Mouse (Mus musculus): ENCODE measurements around the gene Csf2ra. TPM values are rescaled to one million over a fixed set of nuclear protein-coding genes. Genes with fewer than 3 reads are reported as not detected.
"Not testable (repeated sequence)": the region's sequence is repeated elsewhere in the genome, so short reads cannot be mapped to it uniquely, and the experiment has no call there.

Csf2ra gene
- polyA plus RNA-seq, 1 experiment from 2014 or later = 31.8 TPM

- Histone ChIP-seq H3K27me3 (ENCODE audit: control insufficient read depth, insufficient read depth, low read length) (no peaks in the 10 kb centered on the region), H3K4me1 (ENCODE audit: control insufficient read depth, insufficient read depth, low read length) (no peaks in the 10 kb centered on the region), H3K4me3 (ENCODE audit: low read length) (no peak overlapping the region), H3K9ac (ENCODE audit: low read length) (no peak overlapping the region), H3K27ac (ENCODE audit: low read length) (no peak overlapping the region), H3K9me3 (replicated peaks; ENCODE audit: control insufficient read depth, low read length) (no peaks in the 10 kb centered on the region), H3K4me2 (ENCODE audit: low read depth, low read length) (no peak overlapping the region), H3K36me3 (ENCODE audit: control insufficient read depth, insufficient read depth) (no peaks in the 10 kb centered on the region)
- ATAC-seq (replicated peaks; ENCODE audit: extremely low read depth, insufficient read depth, low FRiP score) = no peak
- 70% methylated on average over 1 of the region's 1 CpGs for WGBS
Measured at GRCm38 (mm10) chr19:61261241-61261640, 33.0 kb upstream of the Csf2ra start.

GRCm38 (mm10) chr19:61257733-61258132 lies 29.5 kb upstream of the Csf2ra start:
- H3K9ac ChIP-seq (ENCODE audit: low read length) = no peak overlapping the region
- WGBS = 88% methylated on average over 18 of the region's 18 CpGs
- no peak overlapping the region for H3K4me2 ChIP-seq (ENCODE audit: low read depth, low read length)
- H3K9me3 ChIP-seq (replicated peaks; ENCODE audit: control insufficient read depth, low read length) = 0 out of 2 replicates have a peak, but pooled peaks cover 4% of the 10 kb centered on the region
- H3K27me3 ChIP-seq (ENCODE audit: control insufficient read depth, insufficient read depth, low read length) = no peaks in the 10 kb centered on the region
- H3K36me3 ChIP-seq (ENCODE audit: control insufficient read depth, insufficient read depth) = no peaks in the 10 kb centered on the region
- H3K4me1 ChIP-seq (ENCODE audit: control insufficient read depth, insufficient read depth, low read length) = no peaks in the 10 kb centered on the region
- ATAC-seq (replicated peaks; ENCODE audit: extremely low read depth, insufficient read depth, low FRiP score) = no peak
- H3K4me3 ChIP-seq (ENCODE audit: low read length) = no peak overlapping the region
- H3K27ac ChIP-seq (ENCODE audit: low read length) = no peak overlapping the region

GRCm38 (mm10) chr19:61256166-61256887 lies 28.1 kb upstream of the Csf2ra start:
- H3K36me3 ChIP-seq (ENCODE audit: control insufficient read depth, insufficient read depth) = no peaks in the 10 kb centered on the region
- no peaks in the 10 kb centered on the region for H3K27me3 ChIP-seq (ENCODE audit: control insufficient read depth, insufficient read depth, low read length)
- 0 out of 2 replicates have a peak, but pooled peaks cover 4% of the 10 kb centered on the region for H3K9me3 ChIP-seq (replicated peaks; ENCODE audit: control insufficient read depth, low read length)
- H3K4me3 ChIP-seq (ENCODE audit: low read length) = no peak overlapping the region
- no peak overlapping the region for H3K27ac ChIP-seq (ENCODE audit: low read length)
- 74% methylated on average over 7 of the region's 7 CpGs for WGBS
- no peak for ATAC-seq (replicated peaks; ENCODE audit: extremely low read depth, insufficient read depth, low FRiP score)
- H3K4me1 ChIP-seq (ENCODE audit: control insufficient read depth, insufficient read depth, low read length) = no peaks in the 10 kb centered on the region
- no peak overlapping the region for H3K9ac ChIP-seq (ENCODE audit: low read length)
- H3K4me2 ChIP-seq (ENCODE audit: low read depth, low read length) = no peak overlapping the region

- ATAC-seq (replicated peaks; ENCODE audit: extremely low read depth, insufficient read depth, low FRiP score); H3K9ac ChIP-seq (ENCODE audit: low read length); H3K27ac ChIP-seq (ENCODE audit: low read length); H3K27me3 ChIP-seq (ENCODE audit: control insufficient read depth, insufficient read depth, low read length); H3K9me3 ChIP-seq (replicated peaks; ENCODE audit: control insufficient read depth, low read length); H3K4me1 ChIP-seq (ENCODE audit: control insufficient read depth, insufficient read depth, low read length); H3K36me3 ChIP-seq (ENCODE audit: control insufficient read depth, insufficient read depth); H3K4me3 ChIP-seq (ENCODE audit: low read length); H3K4me2 ChIP-seq (ENCODE audit: low read depth, low read length): not testable (repeated sequence)
- WGBS = 74% methylated on average over 4 of the region's 4 CpGs
Measured at GRCm38 (mm10) chr19:61247334-61247733, 19.1 kb upstream of the Csf2ra start.

- Histone ChIP-seq H3K9me3 (replicated peaks; ENCODE audit: control insufficient read depth, low read length) (no peaks in the 10 kb centered on the region), H3K4me2 (ENCODE audit: low read depth, low read length) (no peak overlapping the region), H3K4me3 (ENCODE audit: low read length) (no peak overlapping the region), H3K27me3 (ENCODE audit: control insufficient read depth, insufficient read depth, low read length) (no peaks in the 10 kb centered on the region), H3K4me1 (ENCODE audit: control insufficient read depth, insufficient read depth, low read length) (no peaks in the 10 kb centered on the region), H3K9ac (ENCODE audit: low read length) (no peak overlapping the region), H3K27ac (ENCODE audit: low read length) (no peak overlapping the region), H3K36me3 (ENCODE audit: control insufficient read depth, insufficient read depth) (no peaks in the 10 kb centered on the region)
- ATAC-seq (replicated peaks; ENCODE audit: extremely low read depth, insufficient read depth, low FRiP score) = no peak
- 43% methylated on average over 5 of the region's 5 CpGs for WGBS
Measured at GRCm38 (mm10) chr19:61244721-61245436, 16.6 kb upstream of the Csf2ra start.

- Histone ChIP-seq H3K27me3 (ENCODE audit: control insufficient read depth, insufficient read depth, low read length) (no peaks in the 10 kb centered on the region), H3K4me2 (ENCODE audit: low read depth, low read length) (no peak overlapping the region), H3K9me3 (replicated peaks; ENCODE audit: control insufficient read depth, low read length) (no peaks in the 10 kb centered on the region), H3K27ac (ENCODE audit: low read length) (no peak overlapping the region), H3K4me3 (ENCODE audit: low read length) (no peak overlapping the region), H3K36me3 (ENCODE audit: control insufficient read depth, insufficient read depth) (no peaks in the 10 kb centered on the region), H3K9ac (ENCODE audit: low read length) (no peak overlapping the region), H3K4me1 (ENCODE audit: control insufficient read depth, insufficient read depth, low read length) (no peaks in the 10 kb centered on the region)
- ATAC-seq (replicated peaks; ENCODE audit: extremely low read depth, insufficient read depth, low FRiP score) = no peak
- 63% methylated on average over 2 of the region's 2 CpGs for WGBS
Measured at GRCm38 (mm10) chr19:61237967-61238366, 9.7 kb upstream of the Csf2ra start.

GRCm38 (mm10) chr19:61234532-61234931 lies 6.3 kb upstream of the Csf2ra start:
- Histone ChIP-seq H3K4me2 (ENCODE audit: low read depth, low read length) (no peak overlapping the region), H3K9ac (ENCODE audit: low read length) (no peak overlapping the region), H3K4me3 (ENCODE audit: low read length) (no peak overlapping the region), H3K9me3 (replicated peaks; ENCODE audit: control insufficient read depth, low read length) (no peaks in the 10 kb centered on the region), H3K27me3 (ENCODE audit: control insufficient read depth, insufficient read depth, low read length) (no peaks in the 10 kb centered on the region), H3K4me1 (ENCODE audit: control insufficient read depth, insufficient read depth, low read length) (no peaks in the 10 kb centered on the region), H3K27ac (ENCODE audit: low read length) (no peak overlapping the region), H3K36me3 (ENCODE audit: control insufficient read depth, insufficient read depth) (no peaks in the 10 kb centered on the region)
- no peak for ATAC-seq (replicated peaks; ENCODE audit: extremely low read depth, insufficient read depth, low FRiP score)
- 55% methylated on average over 5 of the region's 5 CpGs for WGBS

GRCm38 (mm10) chr19:61226928-61227854 lies 1.0 kb downstream of the Csf2ra start:
- H3K9me3 ChIP-seq (replicated peaks; ENCODE audit: control insufficient read depth, low read length) = peaks cover 8% of the 10 kb centered on the region
- peak overlapping the region; percentile 80 for H3K27ac ChIP-seq (ENCODE audit: low read length)
- H3K4me1 ChIP-seq (ENCODE audit: control insufficient read depth, insufficient read depth, low read length) = no peaks in the 10 kb centered on the region
- H3K27me3 ChIP-seq (ENCODE audit: control insufficient read depth, insufficient read depth, low read length) = no peaks in the 10 kb centered on the region
- ATAC-seq (replicated peaks; ENCODE audit: extremely low read depth, insufficient read depth, low FRiP score) = peak; percentile 80
- H3K4me2 ChIP-seq (ENCODE audit: low read depth, low read length) = peak overlapping the region; percentile 82
- H3K4me3 ChIP-seq (ENCODE audit: low read length) = peak overlapping the region; percentile 69
- no peaks in the 10 kb centered on the region for H3K36me3 ChIP-seq (ENCODE audit: control insufficient read depth, insufficient read depth)
- peak overlapping the region; percentile 62 for H3K9ac ChIP-seq (ENCODE audit: low read length)
- 2% methylated on average over 71 of the region's 71 CpGs for WGBS
